Mouse (Mus musculus) thymus, postnatal 25 days (tissue): Measurements from ENCODE around the gene Ttc30b.
"Not testable (repeated sequence)": the region's sequence is repeated elsewhere in the genome, so short reads cannot be mapped to it uniquely, and the experiment has no call there.

Experiments used
- DNase-seq: peaks from one replicate; pipeline ENCODE4 v3.0.0; 2022

Gene Ttc30b

GRCm38 (mm10) chr2:75937520-75938116 is 767 bp downstream of the Ttc30b start:
- not testable (repeated sequence) for DNase-seq

DNA sequence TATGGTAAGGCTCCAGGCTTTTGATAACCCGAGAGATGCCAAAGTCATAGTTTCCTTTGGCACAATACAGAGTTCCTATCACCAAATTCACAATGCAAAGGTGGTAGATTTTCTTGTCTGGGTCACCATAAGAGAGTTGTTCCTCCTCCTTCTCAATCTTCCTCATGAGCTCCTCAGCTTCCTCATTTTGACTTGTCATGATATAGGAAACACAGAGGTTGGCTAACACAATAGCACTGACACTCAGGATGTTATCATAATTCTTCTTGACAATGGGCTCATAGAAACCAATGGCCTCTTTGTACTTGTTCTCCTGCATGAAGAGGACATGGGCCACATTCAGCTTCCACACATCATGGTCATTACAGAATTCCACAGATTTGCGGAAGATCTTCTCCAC is 1.7 kb downstream of the Ttc30b start:
- DNase-seq: not testable (repeated sequence)

GRCm38 (mm10) chr2:75933541-75933940 is 4.8 kb downstream of the Ttc30b start:
- no peak for DNase-seq

DNA sequence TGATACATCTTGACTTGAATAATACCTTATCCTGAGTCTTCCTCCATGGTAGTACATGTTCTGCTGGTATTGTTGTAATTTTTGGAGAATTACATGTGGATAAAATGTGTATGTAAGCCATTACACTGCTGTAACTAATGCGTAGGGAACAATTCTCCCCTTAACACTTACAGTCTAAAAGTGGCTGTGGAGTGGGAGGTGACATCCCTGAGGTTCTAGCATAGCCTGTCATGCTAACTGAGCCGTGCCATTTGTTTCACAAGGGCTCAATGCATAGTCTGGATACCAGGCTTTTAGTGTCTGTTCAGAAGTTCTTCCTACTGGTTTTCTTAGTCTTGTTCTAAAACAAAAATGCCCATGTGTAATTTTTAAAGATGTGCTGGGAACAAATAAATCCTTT is 7.4 kb downstream of the Ttc30b start:
- DNase-seq: no peak

DNA sequence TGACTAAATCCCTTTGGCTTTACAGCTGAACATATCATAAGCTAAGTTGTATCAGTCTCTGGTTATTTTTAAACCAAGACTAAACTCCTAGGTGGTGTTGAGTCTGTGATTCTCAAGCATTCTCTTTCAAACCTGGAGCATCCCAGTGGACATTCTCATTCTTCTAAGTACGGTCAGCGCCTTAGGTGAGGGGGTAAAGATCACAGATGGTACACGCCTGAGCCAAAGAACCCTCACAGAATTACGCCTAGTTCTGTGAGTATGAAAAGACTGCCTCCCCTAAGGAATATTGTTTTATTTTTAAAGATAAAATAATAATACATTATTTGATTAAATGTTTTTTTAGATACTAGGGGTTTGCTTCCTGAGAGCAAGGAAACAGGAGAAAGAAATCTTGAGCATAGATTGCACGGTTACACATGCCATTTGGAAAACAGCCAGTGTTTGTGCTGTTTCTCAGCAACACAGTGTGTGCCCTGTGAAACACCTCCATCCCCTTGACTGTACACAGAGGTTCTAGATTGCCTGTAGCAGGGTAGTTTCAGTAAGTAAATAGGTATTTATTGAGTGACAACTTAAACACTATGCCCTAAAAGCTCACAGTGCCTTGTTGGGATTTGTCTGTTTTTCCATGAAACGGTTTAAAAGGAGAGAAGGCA is 8.5 kb downstream of the Ttc30b start:
- DNase-seq: no peak

DNA sequence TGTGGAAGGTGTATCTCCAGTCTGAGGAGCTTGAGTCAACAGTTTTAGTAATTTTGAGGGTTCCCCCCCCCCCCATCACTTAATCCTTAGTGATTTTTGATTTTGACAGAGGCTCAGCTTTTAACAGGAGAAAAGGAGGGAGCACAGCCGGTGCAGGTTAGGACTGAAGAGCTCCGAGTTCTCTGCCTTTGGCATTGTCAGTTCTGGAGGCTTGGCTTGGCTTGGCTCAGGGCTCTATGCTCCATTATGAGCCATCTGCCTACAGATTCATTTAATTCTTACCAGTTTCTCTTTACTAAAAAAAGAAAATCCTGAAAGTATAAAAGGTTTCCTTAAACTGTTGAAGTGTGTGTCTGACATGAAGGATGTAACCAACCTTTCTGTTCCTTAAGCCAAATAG is 9.2 kb downstream of the Ttc30b start:
- no peak for DNase-seq

DNA sequence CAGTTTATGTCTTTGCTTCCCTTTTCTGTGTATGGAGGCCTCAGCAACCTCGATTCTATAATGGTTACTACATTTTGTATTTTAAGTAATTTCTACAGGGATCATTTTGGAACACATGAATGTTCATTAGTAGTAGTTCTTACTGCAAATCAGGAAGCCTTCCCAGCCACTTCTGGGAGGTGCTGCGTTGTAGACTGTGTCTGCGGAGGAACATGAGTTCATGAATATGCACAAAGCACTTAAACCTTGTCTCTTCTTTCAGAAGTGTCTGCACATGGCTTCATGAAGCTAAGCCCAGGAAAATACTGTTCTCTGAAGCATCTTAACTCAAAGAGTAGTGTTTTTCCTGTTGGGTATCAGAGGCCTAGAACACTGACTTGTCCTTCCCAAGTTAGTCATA is 10.4 kb downstream of the Ttc30b start:
- no peak for DNase-seq

- no peak for DNase-seq
Observed at GRCm38 (mm10) chr2:75926061-75926460, 12.3 kb downstream of the Ttc30b start.

DNA sequence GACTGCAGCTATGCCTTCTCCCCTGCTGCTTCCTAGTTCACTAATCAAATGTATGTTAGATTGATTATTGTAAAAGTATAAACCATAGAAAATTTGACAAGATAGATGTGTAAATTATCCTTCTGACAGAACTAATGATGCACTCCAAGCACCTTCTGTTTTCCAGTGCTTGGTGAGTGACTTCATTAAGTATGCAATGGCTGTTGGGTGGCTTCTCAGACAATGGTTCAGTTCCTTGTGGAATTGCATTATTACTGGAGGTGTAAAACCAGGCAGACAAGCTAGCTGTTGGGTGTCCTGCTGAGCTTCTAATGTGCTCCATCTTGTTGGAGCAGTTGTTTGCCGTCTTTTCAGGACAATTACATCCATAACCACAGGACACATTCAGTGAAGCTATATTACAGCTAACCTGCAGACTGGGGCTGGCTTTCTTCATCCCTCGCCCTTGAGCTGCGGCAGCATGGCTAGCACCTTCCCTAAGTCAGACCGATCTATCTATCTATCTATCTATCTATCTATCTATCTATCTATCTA is 14.5 kb downstream of the Ttc30b start:
- no peak for DNase-seq

GRCm38 (mm10) chr2:75915040-75915439 is 23.3 kb downstream of the Ttc30b start:
- DNase-seq: no peak

DNA sequence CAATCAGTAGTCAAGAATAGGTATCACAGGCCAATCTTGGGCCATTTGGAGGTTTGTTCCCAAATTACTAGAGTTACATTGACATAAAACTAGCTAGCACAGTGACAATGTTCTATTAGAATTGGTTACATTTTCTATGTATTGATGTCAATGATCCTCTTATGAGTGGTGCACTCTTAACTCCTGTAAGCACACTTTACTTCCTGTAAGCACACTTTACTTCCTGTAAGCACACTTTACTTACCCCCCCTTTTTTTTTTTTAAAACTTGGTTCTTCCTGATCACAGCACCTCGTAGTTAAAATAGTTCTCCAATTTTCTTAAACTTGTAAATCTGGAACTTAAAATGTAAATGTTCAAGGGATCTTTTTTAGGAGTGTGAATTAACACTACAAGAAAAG is 31.2 kb downstream of the Ttc30b start:
- DNase-seq: no peak

DNA sequence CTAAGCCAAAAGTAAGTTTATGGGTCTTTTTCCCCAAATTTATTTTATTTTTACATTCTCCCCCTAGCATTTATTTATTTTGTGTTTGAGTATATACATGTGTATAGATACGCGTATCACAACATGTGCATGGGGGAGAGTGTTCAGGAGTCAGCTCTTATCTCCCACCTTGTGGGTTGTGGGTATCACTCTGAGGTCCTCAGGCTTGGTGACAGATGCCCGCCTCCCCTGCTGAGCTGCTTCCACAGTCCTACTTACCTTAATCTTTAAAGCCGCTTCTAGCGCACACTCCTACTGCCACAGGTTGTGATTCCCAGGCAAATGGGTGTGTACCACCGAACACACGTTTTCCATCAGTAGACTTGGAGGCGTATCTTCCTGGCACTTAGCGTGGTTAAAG is 36.5 kb downstream of the Ttc30b start:
- DNase-seq: no peak

DNA sequence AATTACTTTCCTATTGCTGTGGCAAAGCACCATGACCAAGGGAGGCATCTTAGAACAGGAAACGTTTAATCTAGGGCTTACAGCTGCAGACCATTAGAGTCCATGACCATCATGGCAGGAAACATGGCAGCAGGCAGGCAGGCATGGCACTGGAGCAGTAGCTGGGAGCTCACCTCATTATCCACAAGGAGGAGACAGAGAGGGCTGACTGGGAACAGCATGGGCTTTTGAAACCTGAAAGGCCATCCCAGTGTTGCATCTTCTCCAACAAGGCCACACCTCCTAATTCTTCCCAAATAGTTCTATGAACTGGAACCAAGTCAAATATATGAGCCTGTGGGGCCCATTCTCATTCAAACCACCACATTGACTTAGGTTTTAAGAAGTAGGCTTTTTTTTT is 38.1 kb downstream of the Ttc30b start:
- no peak for DNase-seq

DNA sequence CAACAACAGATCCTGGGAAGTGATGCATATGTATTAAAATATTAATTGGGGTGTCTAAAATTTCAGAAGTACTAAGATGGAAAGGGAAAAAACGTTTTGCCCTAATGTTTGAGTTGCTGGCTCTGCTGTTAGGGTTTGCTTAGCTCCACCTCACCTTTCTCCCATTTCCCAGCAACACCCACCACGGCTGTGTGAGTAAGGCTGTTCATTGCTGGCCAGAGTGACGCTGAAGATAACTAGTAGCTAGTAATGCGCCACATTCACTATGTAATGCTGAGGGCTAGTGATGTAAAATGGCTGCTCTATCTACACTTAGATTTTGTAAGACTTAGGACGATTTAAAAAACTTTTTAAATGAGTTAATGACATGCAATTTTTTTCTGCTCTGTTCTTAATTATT is 42.7 kb downstream of the Ttc30b start:
- DNase-seq: no peak

GRCm38 (mm10) chr2:75891981-75892380 is 46.4 kb downstream of the Ttc30b start:
- DNase-seq: no peak
